Mouse (Mus musculus): ENCODE data around the gene Drosha. TPM values are rescaled to one million over a fixed set of nuclear protein-coding genes. Genes with fewer than 3 reads are reported as not detected.

The Drosha gene
- polyA plus RNA-seq (2017; shearing (Covaris generic)), result 27.1 TPM

DNA sequence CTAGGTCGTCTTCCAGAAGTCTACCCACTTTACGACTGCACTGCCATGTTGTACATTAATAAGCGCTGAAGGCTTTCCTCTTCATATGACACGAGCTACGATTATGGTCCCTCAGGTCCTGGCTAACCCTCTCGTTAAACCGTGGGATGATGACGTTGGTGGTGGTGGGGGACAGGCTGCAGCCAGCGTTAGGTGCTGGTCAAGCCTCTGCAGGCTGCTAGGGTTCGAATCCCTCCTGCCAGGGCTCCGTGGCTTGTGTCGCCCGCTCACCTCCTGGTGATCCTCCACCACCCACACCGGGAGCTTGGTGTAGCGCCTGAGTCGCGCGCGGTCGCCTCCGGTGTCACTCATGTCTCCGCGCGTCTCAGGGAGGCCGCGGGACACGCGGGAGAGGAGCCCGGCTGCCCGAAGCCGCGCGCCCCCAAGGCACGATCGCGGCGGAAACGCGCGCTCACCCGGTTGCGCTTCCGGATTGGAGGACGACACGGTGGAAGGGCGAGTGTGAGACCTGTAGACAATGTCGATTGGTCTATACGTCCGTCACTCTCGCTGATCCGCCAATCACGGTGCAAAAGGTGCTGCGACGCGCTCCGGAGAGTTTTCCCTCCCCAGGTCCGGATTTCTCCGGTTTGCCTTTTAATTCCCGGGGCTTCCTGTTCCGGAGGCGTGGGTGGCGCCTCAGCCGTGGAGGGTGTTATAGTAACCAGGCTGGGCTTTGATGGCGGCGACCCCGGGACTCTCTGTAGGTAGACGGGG is at the start of gene Drosha, which contains the start of gene 6030458C11Rik:
Gene Drosha (plus strand): TSS at position 619 of the 756 bp plus-strand sequence.
Gene 6030458C11Rik (minus strand): TSS at position 453 of the 756 bp plus-strand sequence.

Other genes starting within 250 kb of the Drosha start
- 0.33 TPM for gene Pdzd2, start 84.9 kb upstream of the Drosha start, polyA plus RNA-seq (2017; shearing (Covaris generic))
- gene 6030458C11Rik, start 166 bp upstream of the Drosha start, polyA plus RNA-seq (2017; shearing (Covaris generic)), result 28.2 TPM

Measured in CD4-positive, CD25-positive, alpha-beta regulatory T cell, adult 9 weeks (primary cell).